Mouse (Mus musculus) hindbrain, embryonic 10.5 days (tissue): Measurements from ENCODE around the gene Mettl3. TPM values are rescaled to one million over a fixed set of nuclear protein-coding genes. Genes with fewer than 3 reads are reported as not detected.

Experiments
- DNase-seq: peaks from one replicate; pipeline ENCODE4 v3.0.0-alpha.2; 2017; ENCODE audit warnings: low spot score
- H3K27ac ChIP-seq: fragments of 300-500 bp; sonication (generic); 2 replicates; pipeline ENCODE4 v1.5.1; 2016; ENCODE audit warnings: mild to moderate bottlenecking, moderate library complexity
- H3K27me3 ChIP-seq: fragments of 300-500 bp; sonication (generic); 2 replicates; pipeline ENCODE4 v1.6.1; 2016; ENCODE audit warnings: mild to moderate bottlenecking; ENCODE audit not compliant: poor library complexity, insufficient read depth, severe bottlenecking
- H3K36me3 ChIP-seq: fragments of 300-500 bp; sonication (generic); 2 replicates; pipeline ENCODE4 v1.6.1; 2016; ENCODE audit warnings: mild to moderate bottlenecking, moderate library complexity
- H3K4me1 ChIP-seq: fragments of 300-500 bp; sonication (generic); replicated peaks from 2 replicates; pipeline ENCODE4 v1.6.1; 2016; ENCODE audit warnings: mild to moderate bottlenecking
- H3K4me3 ChIP-seq: fragments of 300-500 bp; sonication (generic); 2 replicates; pipeline ENCODE4 v1.5.1; 2016; ENCODE audit warnings: mild to moderate bottlenecking, moderate library complexity
- H3K9me3 ChIP-seq: fragments of 300-500 bp; sonication (generic); 2 replicates; pipeline ENCODE4 v1.6.1; 2016; ENCODE audit warnings: mild to moderate bottlenecking, moderate library complexity
- WGBS: fragments of 180-500 bp; shearing (Covaris S2); methylation state at CpG from one replicate; pipeline ENCODE4 v1.1.7; 2016; 5-methylcytosine and 5-hydroxymethylcytosine counted together
- polyA plus RNA-seq: library from polyadenylated mRNA; unstranded; fragments of >200 nt; fragmentation: Nextera tagmentation; extraction: Ambion mirVana; gene quantifications from 2 replicates; pipeline ENCODE4 v1.2.1, GENCODE M21; 2016

The Mettl3 gene
- polyA plus RNA-seq = 57.7 and 64.2 TPM in 2 replicates

- Histone ChIP-seq H3K27me3 (no peaks in the 10 kb centered on the region), H3K4me3 (peak within 1 kb of the TSS; percentile 81), H3K4me1 (peaks cover 7% of the 10 kb centered on the region), H3K9me3 (no peaks in the 10 kb centered on the region), H3K27ac (peak within 1 kb of the TSS; percentile 95), H3K36me3 (peaks cover 27% of the 10 kb centered on the region)
- under 1% methylated on average over 46 of the region's 46 CpGs for WGBS
- peak; percentile 92 for DNase-seq
Observed at GRCm38 (mm10) chr14:52304644-52305271, at the start of gene Mettl3. TSS of gene Mettl3 (minus strand) at chr14:52305128.

DNA sequence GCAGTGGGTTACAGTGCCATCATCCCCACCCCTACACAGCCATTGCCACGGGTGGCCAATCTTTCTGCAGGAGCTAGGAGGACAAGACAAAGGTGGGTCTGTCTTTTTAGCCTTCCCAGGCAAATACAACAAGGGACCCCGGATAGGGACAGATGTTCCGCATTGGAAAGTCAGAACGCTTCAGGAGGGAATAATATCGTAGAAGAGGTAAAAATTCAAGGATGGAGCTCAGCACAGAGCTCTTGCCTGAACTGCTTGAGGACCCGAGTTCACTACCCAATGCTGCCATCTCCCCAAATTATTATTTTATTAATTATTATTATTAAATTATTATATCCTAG, 34.6 kb upstream of the Mettl3 start:
- H3K27me3 ChIP-seq = no peaks in the 10 kb centered on the region
- peaks cover 4% of the 10 kb centered on the region; the same call in 1 of the 2 replicates for H3K9me3 ChIP-seq
- peaks cover 7% of the 10 kb centered on the region; the same call in 1 of the 2 replicates for H3K4me1 ChIP-seq
- WGBS = 75% methylated on average over 6 of the region's 6 CpGs
- no peak overlapping the region for H3K4me3 ChIP-seq
- DNase-seq = no peak
- H3K36me3 ChIP-seq = no peaks in the 10 kb centered on the region
- no peak overlapping the region for H3K27ac ChIP-seq

GRCm38 (mm10) chr14:52338751-52339511, 34.0 kb upstream of the Mettl3 start:
- peaks cover 7% of the 10 kb centered on the region; the same call in 1 of the 2 replicates for H3K4me1 ChIP-seq
- no peaks in the 10 kb centered on the region for H3K9me3 ChIP-seq
- H3K4me3 ChIP-seq = peak overlapping the region; percentile 9; the same call in 1 of the 2 replicates
- no peaks in the 10 kb centered on the region for H3K36me3 ChIP-seq
- DNase-seq = peak; percentile 49
- WGBS = 37% methylated on average over 21 of the region's 21 CpGs
- H3K27me3 ChIP-seq = no peaks in the 10 kb centered on the region
- no peak overlapping the region for H3K27ac ChIP-seq

- peak overlapping the region; percentile 81 for H3K27ac ChIP-seq
Observed at GRCm38 (mm10) chr14:52332171-52332570, 27.2 kb upstream of the Mettl3 start.

GRCm38 (mm10) chr14:52331069-52331750, 26.3 kb upstream of the Mettl3 start:
- WGBS = 14% methylated on average over 4 of the region's 4 CpGs
- no peaks in the 10 kb centered on the region for H3K36me3 ChIP-seq
- H3K4me3 ChIP-seq = 0 out of 2 replicates have a peak overlapping the region, but pooled peaks have one; percentile 4
- H3K9me3 ChIP-seq = no peaks in the 10 kb centered on the region
- H3K27me3 ChIP-seq = no peaks in the 10 kb centered on the region
- H3K4me1 ChIP-seq = peaks cover 59% of the 10 kb centered on the region
- no peak for DNase-seq
- H3K27ac ChIP-seq = peak overlapping the region; percentile 81

More at GRCm38 (mm10) chr14:52332171-52332570, 27.2 kb upstream of the Mettl3 start:
- Histone ChIP-seq H3K4me3 (no peak overlapping the region), H3K36me3 (no peaks in the 10 kb centered on the region), H3K4me1 (peaks cover 49% of the 10 kb centered on the region), H3K9me3 (no peaks in the 10 kb centered on the region), H3K27me3 (no peaks in the 10 kb centered on the region)
- DNase-seq = no peak
- 29% methylated on average over 1 of the region's 3 CpGs for WGBS

DNA sequence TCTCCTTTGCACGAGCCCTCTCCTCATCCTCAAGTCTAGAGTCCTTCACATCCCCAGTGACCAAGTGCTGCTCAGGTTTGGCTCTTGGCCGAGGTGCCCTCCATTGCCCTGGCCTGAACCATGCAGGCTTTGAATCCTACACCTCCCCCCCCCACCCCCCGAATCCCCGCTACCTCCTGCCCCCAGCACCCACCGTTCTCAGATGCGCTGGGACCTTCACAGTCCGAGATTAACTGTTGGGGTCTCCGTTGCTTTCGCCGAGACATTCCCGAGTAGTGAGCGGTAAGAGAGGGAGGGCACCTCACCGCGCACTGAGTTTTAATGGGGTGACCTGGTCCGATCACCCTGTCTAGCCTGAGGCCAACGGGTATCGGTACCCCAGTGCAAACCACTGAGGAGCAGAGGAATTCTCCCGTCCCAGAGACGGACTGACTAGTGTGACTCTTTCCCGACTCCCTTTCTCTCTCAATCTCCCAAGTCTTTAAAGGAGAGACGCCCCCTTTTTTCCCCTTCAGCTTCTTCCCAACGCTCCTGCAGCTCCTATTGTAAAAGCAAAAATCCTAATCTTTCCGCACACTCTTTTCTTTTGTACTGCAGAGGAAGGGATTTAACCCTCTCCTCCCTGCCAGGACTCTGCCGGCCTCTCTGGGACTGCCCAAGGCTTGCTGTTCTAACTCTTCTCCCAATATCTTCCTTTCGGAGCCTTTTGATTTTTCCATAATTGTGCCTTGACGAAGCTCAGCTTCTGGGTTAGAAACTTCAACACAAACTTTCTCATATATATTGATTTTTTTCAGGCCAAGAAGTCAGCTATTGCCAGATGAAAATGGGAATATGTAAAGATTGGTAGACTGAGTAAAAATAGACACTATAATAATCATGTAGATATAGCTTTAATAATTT, 23.2 kb upstream of the Mettl3 start, which contains the start of gene Sall2:
Gene Sall2, minus strand, starts transcription at position 853 of the 903 bp plus-strand sequence.
- peak within 1 kb of the TSS; percentile 73 for H3K4me3 ChIP-seq
- H3K36me3 ChIP-seq = peaks cover 9% of the 10 kb centered on the region
- WGBS = 1% methylated on average over 26 of the region's 26 CpGs
- no peaks in the 10 kb centered on the region for H3K9me3 ChIP-seq
- peaks cover 69% of the 10 kb centered on the region for H3K4me1 ChIP-seq
- H3K27ac ChIP-seq = peak within 1 kb of the TSS; percentile 95
- no peaks in the 10 kb centered on the region for H3K27me3 ChIP-seq
- DNase-seq = peak; percentile 61

DNA sequence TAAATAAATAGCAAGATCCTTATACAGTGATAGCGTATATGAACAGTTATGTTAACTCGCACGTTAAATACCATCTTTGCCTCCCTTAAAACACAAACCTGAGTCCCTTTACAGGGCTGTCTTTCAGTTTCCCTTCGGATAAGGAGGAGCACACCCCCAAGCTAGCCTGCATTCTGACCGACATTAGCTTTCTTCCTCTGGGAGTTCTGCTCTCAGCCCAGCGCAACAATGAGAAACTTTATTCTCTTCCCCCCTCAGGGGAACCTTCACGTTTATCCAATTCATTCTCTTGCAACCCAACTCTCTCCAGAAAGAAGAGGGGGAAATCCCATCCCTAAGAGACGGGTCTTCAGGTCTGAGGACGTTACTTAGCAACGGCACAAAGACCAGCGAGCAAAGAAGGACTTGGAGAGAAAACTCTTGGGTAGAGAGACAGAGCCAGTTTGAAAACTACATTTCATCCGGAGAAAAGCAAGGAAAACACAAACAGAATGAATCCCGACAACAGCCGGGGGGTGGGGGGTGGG, 22.5 kb upstream of the Mettl3 start:
- peaks cover 65% of the 10 kb centered on the region for H3K4me1 ChIP-seq
- H3K36me3 ChIP-seq = peaks cover 9% of the 10 kb centered on the region
- H3K27ac ChIP-seq = peak overlapping the region; percentile 95
- WGBS = under 1% methylated on average over 14 of the region's 14 CpGs
- no peaks in the 10 kb centered on the region for H3K9me3 ChIP-seq
- H3K4me3 ChIP-seq = peak overlapping the region; percentile 73
- no peak for DNase-seq
- H3K27me3 ChIP-seq = no peaks in the 10 kb centered on the region

- Histone ChIP-seq H3K27me3 (no peaks in the 10 kb centered on the region), H3K4me1 (peaks cover 49% of the 10 kb centered on the region), H3K36me3 (peaks cover 9% of the 10 kb centered on the region), H3K4me3 (peak overlapping the region; percentile 73), H3K9me3 (no peaks in the 10 kb centered on the region), H3K27ac (peak overlapping the region; percentile 95)
- peak; percentile 42 for DNase-seq
- WGBS = 4% methylated on average over 4 of the region's 4 CpGs
Observed at GRCm38 (mm10) chr14:52325890-52326289, 21.0 kb upstream of the Mettl3 start.

DNA sequence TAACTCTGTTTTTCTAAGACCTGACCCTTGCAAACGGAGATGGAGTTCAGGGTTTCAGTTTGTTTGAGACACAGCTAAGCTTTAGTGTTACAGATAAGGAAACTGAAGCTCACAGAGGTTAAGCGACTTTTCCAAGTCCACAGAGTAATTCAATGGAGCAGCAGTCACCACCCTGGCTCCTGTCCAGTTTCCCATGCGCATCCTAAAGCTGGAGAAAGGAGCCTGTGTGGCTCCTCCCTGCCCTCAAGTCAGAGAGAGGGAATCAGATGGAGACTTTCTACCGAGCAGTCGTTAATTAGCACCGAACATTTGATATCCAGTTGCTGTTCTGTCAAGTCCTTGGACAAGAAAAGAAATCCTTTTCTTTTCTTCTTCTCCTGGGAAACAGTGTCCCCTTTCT, 14.4 kb upstream of the Mettl3 start:
- Histone ChIP-seq H3K27me3 (no peaks in the 10 kb centered on the region), H3K4me1 (peaks cover 27% of the 10 kb centered on the region), H3K9me3 (no peaks in the 10 kb centered on the region), H3K27ac (no peak overlapping the region), H3K36me3 (peaks cover 26% of the 10 kb centered on the region), H3K4me3 (no peak overlapping the region)
- DNase-seq = no peak
- WGBS = 82% methylated on average over 6 of the region's 6 CpGs

GRCm38 (mm10) chr14:52316441-52317225, 11.7 kb upstream of the Mettl3 start:
- 2% methylated on average over 16 of the region's 16 CpGs for WGBS
- H3K36me3 ChIP-seq = peaks cover 45% of the 10 kb centered on the region
- no peak for DNase-seq
- H3K4me3 ChIP-seq = peak overlapping the region; percentile 84
- H3K4me1 ChIP-seq = peaks cover 54% of the 10 kb centered on the region
- peaks cover 5% of the 10 kb centered on the region; the same call in 1 of the 2 replicates for H3K9me3 ChIP-seq
- H3K27ac ChIP-seq = peak overlapping the region; percentile 99
- no peaks in the 10 kb centered on the region for H3K27me3 ChIP-seq

- DNase-seq = peak; percentile 83
- Histone ChIP-seq H3K27me3 (no peaks in the 10 kb centered on the region), H3K4me1 (peaks cover 60% of the 10 kb centered on the region), H3K4me3 (peak overlapping the region; percentile 84), H3K36me3 (peaks cover 52% of the 10 kb centered on the region), H3K9me3 (peaks cover 5% of the 10 kb centered on the region; the same call in 1 of the 2 replicates), H3K27ac (peak overlapping the region; percentile 99)
- under 1% methylated on average over 37 of the region's 41 CpGs for WGBS
Observed at GRCm38 (mm10) chr14:52315792-52316440, 11.0 kb upstream of the Mettl3 start.
